Mouse (Mus musculus): Measurements from ENCODE around the gene Psap.

Gene Psap

DNA sequence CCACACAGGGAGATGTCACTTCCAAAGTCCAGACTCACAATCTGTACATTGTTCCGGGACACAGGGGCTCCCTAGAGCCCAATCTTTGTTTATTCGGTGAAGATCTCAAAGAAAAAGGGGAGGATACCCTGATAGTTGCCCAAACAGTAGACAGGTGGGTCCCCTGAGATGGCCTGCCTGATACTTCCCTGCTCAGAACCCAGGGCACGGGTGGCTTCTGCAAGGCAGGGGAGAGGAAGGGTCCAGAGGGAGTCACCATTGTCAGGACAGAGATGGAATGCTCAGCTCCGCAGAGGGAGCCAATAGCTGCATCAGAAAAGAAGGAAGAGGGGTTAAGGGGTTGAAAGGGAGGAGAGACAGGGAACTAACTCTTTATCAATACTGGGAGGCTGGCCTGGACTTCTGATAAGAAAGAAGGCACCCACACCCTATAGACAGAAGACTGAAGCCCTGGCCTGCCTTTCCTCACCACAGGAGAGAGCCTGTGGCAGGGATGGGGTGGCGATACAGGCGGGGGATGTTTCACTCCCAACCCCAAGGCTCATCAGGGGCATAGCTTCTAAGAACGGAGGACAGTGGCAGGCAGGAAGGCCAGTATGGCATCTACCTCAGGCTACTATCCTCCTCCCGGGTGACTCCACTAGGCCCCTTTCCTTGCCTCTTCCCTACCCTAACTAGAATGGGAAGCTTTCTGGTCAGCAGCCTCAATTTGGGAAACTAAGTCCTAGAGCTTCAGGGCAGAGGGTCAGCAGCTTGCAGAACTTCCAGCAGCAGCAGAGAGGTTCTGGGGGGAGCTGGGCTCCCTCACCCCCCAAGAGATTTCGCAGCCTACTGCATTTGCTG, 70.6 kb downstream of the Psap start:
- no peak for DNase-seq (ENCODE audit: low read depth, low spot score)

DNA sequence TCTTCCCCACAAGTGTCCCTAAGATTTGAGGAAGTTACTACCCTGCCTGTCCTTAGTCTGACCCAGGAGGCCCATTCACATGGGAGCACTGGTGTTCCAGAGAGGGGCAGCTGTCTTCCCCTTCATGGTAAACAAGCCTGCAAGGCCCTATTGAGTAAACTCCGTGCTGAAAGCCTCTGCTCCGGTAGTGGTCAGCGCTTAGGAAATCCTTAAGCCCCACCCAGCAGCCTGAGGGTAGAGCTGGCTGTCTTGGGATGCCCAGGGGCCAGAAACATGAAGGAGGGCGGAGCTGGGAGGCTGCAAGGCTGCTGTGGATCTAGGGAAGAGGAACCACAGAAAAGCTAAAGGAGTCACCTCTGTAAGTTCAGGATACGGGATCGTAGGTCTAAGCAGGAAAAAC, 71.6 kb downstream of the Psap start:
- no peak for DNase-seq (ENCODE audit: low read depth, low spot score)

DNA sequence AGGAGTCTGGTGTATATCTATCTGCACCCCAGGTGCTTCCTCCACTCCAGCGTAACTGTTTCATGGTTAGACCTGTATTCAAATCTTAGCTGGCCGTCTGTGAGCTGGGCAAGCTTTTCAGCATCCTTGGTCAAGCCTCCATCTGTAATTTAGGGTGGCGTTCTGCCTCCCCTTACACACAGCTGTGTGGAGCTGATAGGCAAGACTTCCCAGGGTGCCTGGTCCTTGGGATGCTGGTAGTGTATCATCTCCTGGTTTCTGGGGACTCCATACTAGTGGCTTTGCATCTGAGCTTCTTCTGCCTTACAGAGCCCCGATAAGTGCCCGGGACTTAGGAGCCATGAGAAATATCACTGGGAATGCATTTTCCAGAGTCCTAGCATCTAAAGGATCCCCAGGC, 72.2 kb downstream of the Psap start:
- no peak for DNase-seq (ENCODE audit: low read depth, low spot score)

DNA sequence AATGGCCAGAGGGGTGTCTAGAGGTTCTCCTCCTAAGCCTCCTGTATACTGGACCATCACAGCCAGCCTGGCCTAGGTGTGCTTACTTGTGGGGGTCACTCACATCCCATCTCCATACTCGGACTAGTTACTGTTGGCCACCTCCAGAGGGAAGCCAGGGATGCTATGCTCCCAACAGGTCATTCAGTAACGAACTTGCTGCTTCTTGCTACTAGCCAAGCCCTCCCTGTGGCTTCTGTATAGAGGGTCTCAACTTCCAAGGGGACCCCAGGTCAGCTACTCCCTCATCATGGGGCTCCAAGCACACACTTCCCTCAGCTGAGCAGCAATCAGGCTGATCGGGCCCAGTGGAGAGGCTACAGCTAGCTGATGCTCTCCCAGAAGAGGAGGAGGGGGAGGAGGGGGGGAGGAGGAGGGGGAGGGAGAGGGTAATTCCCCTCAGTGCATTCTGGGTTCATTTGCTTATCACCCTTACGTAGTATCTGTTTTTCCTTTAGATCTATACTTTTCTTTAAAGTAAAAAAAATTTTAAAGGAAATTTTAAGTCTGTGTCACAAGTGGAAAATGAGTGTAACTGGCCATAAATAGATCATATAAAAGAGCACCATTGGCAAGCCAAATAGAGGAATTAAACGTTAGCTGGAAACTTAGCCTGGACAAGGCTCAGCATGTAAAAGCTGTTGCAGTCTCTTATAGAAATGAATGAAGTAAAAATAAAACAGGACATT, 72.8 kb downstream of the Psap start:
- no peak for DNase-seq (ENCODE audit: low read depth, low spot score)

DNA sequence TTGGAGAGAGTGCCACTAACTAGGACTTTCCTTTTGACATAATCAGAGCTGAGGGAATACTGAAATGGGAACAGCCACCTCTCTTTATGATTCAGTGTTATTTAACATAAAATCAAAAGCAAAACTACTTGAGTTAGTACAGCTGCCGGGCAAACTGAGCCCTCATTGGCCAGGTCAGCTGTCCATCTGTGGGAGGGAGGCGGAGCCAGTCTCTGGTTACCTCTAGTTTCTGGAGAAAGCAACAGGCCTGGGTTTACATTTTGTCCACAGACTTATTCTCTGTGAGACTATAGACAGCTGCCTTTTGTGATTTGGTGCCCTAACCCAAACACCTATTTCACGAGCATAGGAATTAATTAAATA, 73.4 kb downstream of the Psap start:
- DNase-seq (ENCODE audit: low read depth, low spot score): no peak

DNA sequence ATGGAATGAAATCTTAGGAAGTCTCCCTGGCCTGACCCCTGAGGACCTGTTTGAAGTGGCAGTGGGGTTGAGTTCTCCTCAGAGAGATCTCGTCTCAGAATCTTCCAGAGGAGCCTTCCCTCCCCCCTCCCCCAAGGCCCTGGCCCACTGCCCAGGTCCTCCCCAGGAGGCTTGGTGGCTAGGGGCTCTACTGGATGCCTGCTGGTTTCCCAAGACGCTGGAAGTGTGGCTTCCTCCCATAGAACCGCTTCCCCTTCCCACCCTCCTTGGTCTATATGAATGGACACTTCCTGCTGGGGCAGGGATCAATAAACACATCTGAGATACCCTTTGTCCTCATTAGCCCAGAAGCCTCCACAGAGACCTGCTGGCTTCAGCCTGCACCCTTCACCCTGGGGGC, 73.8 kb downstream of the Psap start:
- DNase-seq (ENCODE audit: low read depth, low spot score): no peak

DNA sequence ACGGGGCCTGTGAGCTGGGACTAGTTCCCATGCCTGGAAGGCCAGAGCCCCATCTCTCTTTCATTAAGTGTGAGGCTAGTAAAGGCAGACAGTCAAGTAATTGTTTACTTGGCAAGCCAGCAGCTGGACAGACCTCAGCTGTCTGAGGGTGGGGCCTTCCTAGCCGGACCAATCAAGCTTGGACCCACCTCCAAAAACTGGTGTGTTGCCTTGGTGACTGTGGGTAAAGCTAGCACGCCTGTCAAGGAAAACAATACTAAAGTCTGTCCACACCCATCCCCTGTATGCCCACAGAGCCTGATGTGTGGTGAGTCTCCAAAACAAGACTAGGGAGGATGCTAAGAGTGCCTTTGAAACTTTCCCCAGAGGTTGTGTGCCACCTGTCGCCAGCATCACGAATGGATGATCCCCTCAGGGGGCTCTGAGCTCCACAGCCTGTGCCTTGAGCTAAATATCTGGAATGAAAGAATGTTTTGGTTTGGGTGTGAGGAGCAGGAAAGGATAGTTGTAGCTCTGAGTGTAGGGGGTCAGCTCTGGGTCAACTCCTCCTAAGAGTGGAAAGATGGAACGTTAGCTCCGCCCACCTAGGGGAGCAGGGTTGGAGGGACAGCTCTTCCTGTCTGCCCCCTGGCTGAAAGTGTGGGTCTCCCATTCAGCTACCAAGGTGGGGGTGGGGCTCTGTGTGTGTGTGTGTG, 74.5 kb downstream of the Psap start:
- no peak for DNase-seq (ENCODE audit: low read depth, low spot score)
